In the genomic region with DNA sequence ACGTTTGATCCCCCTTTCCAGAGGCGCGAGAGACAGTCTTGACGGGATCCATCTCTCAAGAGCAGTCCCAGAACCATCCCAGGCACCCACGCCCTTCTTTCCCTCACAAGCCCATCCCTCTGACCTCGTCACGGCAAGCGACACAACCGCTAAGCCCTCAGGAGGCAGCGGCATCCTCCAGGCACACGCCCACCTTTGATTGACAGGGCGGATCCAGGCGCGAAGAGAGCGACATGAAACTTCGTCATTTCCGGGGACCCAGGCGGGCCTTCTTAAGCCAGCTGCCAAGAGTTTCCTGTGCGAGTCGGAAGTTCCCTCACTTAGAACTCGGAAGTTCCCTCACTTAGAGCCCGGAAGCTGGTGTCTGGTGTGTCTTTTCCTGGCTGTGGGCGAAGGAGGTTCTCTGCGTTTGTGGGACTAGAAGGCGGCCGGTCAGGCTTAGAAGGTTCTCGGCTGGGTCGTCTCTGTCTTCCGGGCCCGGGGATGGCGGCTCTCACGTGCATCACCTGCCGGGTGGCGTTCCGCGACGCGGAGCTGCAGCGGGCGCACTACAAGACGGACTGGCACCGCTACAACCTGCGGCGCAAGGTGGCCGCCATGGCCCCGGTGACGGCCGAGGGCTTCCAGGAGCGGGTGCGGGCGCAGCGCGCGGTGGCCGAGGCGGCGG, we compare ENCODE assay signal across 8 mouse cellular contexts. TPM values are rescaled to one million over a fixed set of nuclear protein-coding genes. Genes with fewer than 3 reads are reported as not detected.
DNase-seq lines count a peak whose midpoint lies in the region; ATAC-seq lines count a peak whose summit lies in the region.

TSS of gene Zfp622 (plus strand) at position 300 of the 667 bp plus-strand sequence.

- peak within 1 kb of the TSS; percentile 72 for H3K9ac ChIP-seq in hindbrain, embryonic 16.5 days (ENCODE audit: low read depth, low read length)

- peak within 1 kb of the TSS; percentile 66 for H3K4me3 ChIP-seq in hindbrain, embryonic 16.5 days (ENCODE audit: low read length)
- peak within 1 kb of the TSS; percentile 97 for H3K4me3 ChIP-seq in macrophage (ENCODE audit: inconsistent target)

- peak; percentile 98 for ATAC-seq in hindbrain, embryonic 16.5 days

- no peaks in the 10 kb centered on the region for H3K9me3 ChIP-seq in hindbrain, embryonic 16.5 days (ENCODE audit: control insufficient read depth, low read length)

- peaks cover 14% of the 10 kb centered on the region for H3K4me1 ChIP-seq in hindbrain, embryonic 16.5 days (ENCODE audit: control insufficient read depth, insufficient read depth, low read depth, low read length)

- peak; percentile 93 for DNase-seq in WW6 (ENCODE audit: low read depth, low spot score)
- peak; percentile 85 to 91 for DNase-seq in cerebellum, postnatal 4 days (ENCODE audit: low spot score in 2 of 2)
- DNase-seq in gastrocnemius, adult 18-20 months (ENCODE audit: low spot score): peak; percentile 97
- peak; percentile 94 to 96 for DNase-seq in left cerebral cortex, adult 18-20 months (ENCODE audit: low spot score in 2 of 2)
- peak; percentile 98 for DNase-seq in right cerebral cortex, adult 18-20 months
- DNase-seq in urinary bladder, postnatal 10 days (ENCODE audit: low spot score): peak; percentile 75

- H3K27me3 ChIP-seq in hindbrain, embryonic 16.5 days (replicated peaks; ENCODE audit: control insufficient read depth, insufficient read depth, low read length): no peaks in the 10 kb centered on the region

- WGBS in hindbrain, embryonic 16.5 days: under 1% methylated on average over 57 of the region's 57 CpGs
- WGBS in macrophage (ENCODE audit: missing documents): under 1% methylated on average over 57 of the region's 57 CpGs

- H3K79me2 ChIP-seq in macrophage (ENCODE audit: inconsistent target): peaks cover 45% of the 10 kb centered on the region

- H3K27ac ChIP-seq in hindbrain, embryonic 16.5 days (ENCODE audit: low read depth, low read length): peak within 1 kb of the TSS; percentile 84
- H3K27ac ChIP-seq in macrophage: peak within 1 kb of the TSS; percentile 55

- H3K4me2 ChIP-seq in hindbrain, embryonic 16.5 days (ENCODE audit: low read length): peak within 1 kb of the TSS; percentile 96

- peaks cover 4% of the 10 kb centered on the region; the same call in 1 of the 2 replicates for H3K36me3 ChIP-seq in hindbrain, embryonic 16.5 days (ENCODE audit: control insufficient read depth, insufficient read depth, low read length)
- peaks cover 10% of the 10 kb centered on the region for H3K36me3 ChIP-seq in macrophage (ENCODE audit: inconsistent target)

RNA-seq across cellular contexts. Expression of gene Zfp622, which starts in this region (rescaled TPM):
- 10 to 100 TPM; 24.0 to 24.5 TPM for total RNA-seq in gastrocnemius, adult 18-20 months (2021)
- 26.8 and 31.1 TPM in 2 replicates for polyA plus RNA-seq in hindbrain, embryonic 16.5 days (2015; fragmentation: Nextera tagmentation; extraction: Ambion mirVana)
- total RNA-seq in left cerebral cortex, adult 18-20 months (2021): 10 to 100 TPM; 48.5 to 56.6 TPM
- 100 to 1,000 TPM in 3 of 26 experiments, 10 to 100 TPM in 23; 39.9 to 175 (median 59.8) TPM for total RNA-seq in macrophage (2018; cell fraction: chromatin; rRNA removed)
- total RNA-seq in macrophage (2018; cell fraction: cytosol; rRNA removed): 10 to 100 TPM; 23.8 to 58.7 (median 33.8) TPM
- total RNA-seq in macrophage (2018; cell fraction: nucleus; rRNA removed): 100 to 1,000 TPM in 4 of 26 experiments, 10 to 100 TPM in 22; 33.9 to 122 (median 51.6) TPM
- 27.6 to 37.3 TPM (median 33.9 TPM) in 3 replicates for polyA plus RNA-seq in macrophage (2018)

Comparison
In these comparisons a context has a peak if more than half of its experiments do, and no peak if none do; other contexts are left out.
1. Peak in every context shown above with its lines: DNase-seq, ATAC-seq, H3K4me3 ChIP-seq and H3K27ac ChIP-seq.